ENCODE assay signal across 21 mouse cellular contexts in genomic region chr6:145654062-145654836, GRCm38 (mm10). TPM values are rescaled to one million over a fixed set of nuclear protein-coding genes. Genes with fewer than 3 reads are reported as not detected.
DNase-seq lines count a peak whose midpoint lies in the region; ATAC-seq and TF ChIP-seq lines count a peak whose summit lies in the region.
"Had no signal": no experiment of that assay in that cellular context is flagged by ENCODE, and none has a peak within 500 bp of the region (broad histone marks: within the 10 kb centered on the region; RNA-seq: fewer than 3 reads in every experiment).

No protein-coding gene starts in this region.

- no peak for DNase-seq in frontal cortex, postnatal 25 days (ENCODE audit: low spot score in 2 of 2)
- DNase-seq in lung, postnatal 0 days (ENCODE audit: low spot score) = no peak
- DNase-seq in lung, postnatal 14 days = no peak
- DNase-seq in brain, embryonic 14.5 days (ENCODE audit: low read depth) = peak; percentile 70
- DNase-seq in adrenal gland, adult 2 months = no peak
- DNase-seq in cerebellum, adult 18-20 months = no peak
- DNase-seq: adrenal gland, postnatal 14 days; cerebellum, adult 2 months; gastrocnemius, postnatal 10 days; right cerebral cortex, postnatal 14 days; thymus, postnatal 14 days had no signal

- H3K9me3 ChIP-seq in lung, postnatal 0 days (ENCODE audit: low read length) = no peaks in the 10 kb centered on the region
- H3K9me3 ChIP-seq in midbrain, embryonic 16.5 days (replicated peaks; ENCODE audit: control insufficient read depth, low read length, poor library complexity, severe bottlenecking) = no peaks in the 10 kb centered on the region
- H3K9me3 ChIP-seq: hindbrain, embryonic 10.5 days had no signal

- TF ChIP-seq EP300 in lung, postnatal 0 days (IDR thresholded peaks at IDR 0.05) = no peak

- 68% methylated on average over 8 of the region's 8 CpGs for WGBS in lung, postnatal 0 days
- 59% methylated on average over 8 of the region's 8 CpGs for WGBS in midbrain, embryonic 16.5 days

- no peak for TF ChIP-seq CTCF in lung, postnatal 0 days (IDR thresholded peaks at IDR 0.05)
- no peak for TF ChIP-seq CTCF in brain, embryonic 14.5 days (IDR thresholded peaks at IDR 0.05; ENCODE audit: borderline replicate concordance, extremely low read depth, insufficient read depth, insufficient read length)

- no peak for TF ChIP-seq POLR2A in brain, embryonic 14.5 days (IDR thresholded peaks at IDR 0.05; ENCODE audit: borderline replicate concordance, extremely low read depth, insufficient read depth, insufficient read length, poor library complexity, severe bottlenecking)

- no peak overlapping the region for H3K27ac ChIP-seq in lung, postnatal 0 days (ENCODE audit: low read length)
- H3K27ac ChIP-seq in midbrain, embryonic 16.5 days (ENCODE audit: low read length) = 0 out of 2 replicates have a peak overlapping the region, but pooled peaks have one; percentile 2
- H3K27ac ChIP-seq: hindbrain, embryonic 10.5 days had no signal

- no peaks in the 10 kb centered on the region for H3K27me3 ChIP-seq in lung, postnatal 0 days (replicated peaks; ENCODE audit: insufficient read depth, low read length)
- no peaks in the 10 kb centered on the region for H3K27me3 ChIP-seq in midbrain, embryonic 16.5 days (ENCODE audit: control insufficient read depth, insufficient read depth, low read depth, low read length)
- H3K27me3 ChIP-seq: heart, embryonic 12.5 days had no signal

- ATAC-seq in frontal cortex, adult (ENCODE audit: low TSS enrichment) = peak; percentile 83
- peak; percentile 38 for ATAC-seq in lung, postnatal 0 days
- 0 out of 2 replicates have a peak, but pooled peaks have one; percentile 28 for ATAC-seq in midbrain, embryonic 16.5 days
- ATAC-seq: intestine, embryonic 16.5 days had no signal

- no peaks in the 10 kb centered on the region for H3K36me3 ChIP-seq in lung, postnatal 0 days (ENCODE audit: insufficient read depth, low read length)
- H3K36me3 ChIP-seq in midbrain, embryonic 16.5 days (ENCODE audit: control insufficient read depth, insufficient read depth, low read length) = no peaks in the 10 kb centered on the region
- H3K36me3 ChIP-seq: hindbrain, embryonic 10.5 days had no signal

- no peaks in the 10 kb centered on the region; the same call in 1 of the 2 replicates for H3K4me1 ChIP-seq in lung, postnatal 0 days (ENCODE audit: insufficient read depth, low read depth, low read length)
- H3K4me1 ChIP-seq in midbrain, embryonic 16.5 days (ENCODE audit: control insufficient read depth, insufficient read depth, low read length) = no peaks in the 10 kb centered on the region

- H3K4me3 ChIP-seq in lung, postnatal 0 days (ENCODE audit: low read depth, low read length) = no peak overlapping the region
- H3K4me3 ChIP-seq in midbrain, embryonic 16.5 days (ENCODE audit: low read depth, low read length) = no peak overlapping the region
- H3K4me3 ChIP-seq: erythroblast, embryonic 14.5 days; heart, embryonic 12.5 days; hindbrain, embryonic 10.5 days had no signal

- no peak overlapping the region for H3K9ac ChIP-seq in lung, postnatal 0 days (replicated peaks; ENCODE audit: low read depth)
- no peak overlapping the region for H3K9ac ChIP-seq in midbrain, embryonic 16.5 days (ENCODE audit: low read depth, low read length)
- H3K9ac ChIP-seq: heart, embryonic 12.5 days had no signal

- H3K4me2 ChIP-seq in lung, postnatal 0 days (replicated peaks; ENCODE audit: low read depth, low read length) = no peak overlapping the region
- H3K4me2 ChIP-seq in midbrain, embryonic 16.5 days (ENCODE audit: low read length) = no peak overlapping the region
- H3K4me2 ChIP-seq: heart, embryonic 12.5 days; liver, embryonic 11.5 days had no signal

RNA-seq across cellular contexts. Expression of gene Tuba3b, which starts 38.7 kb away (rescaled TPM):
- polyA plus RNA-seq in lung, postnatal 0 days (2015; fragmentation: Nextera tagmentation; extraction: Ambion mirVana) = not detected in 2 replicates
- not detected in 2 replicates for polyA plus RNA-seq in brain, embryonic 14.5 days (2012; rRNA removed)
- polyA plus RNA-seq in midbrain, embryonic 16.5 days (2015; fragmentation: Nextera tagmentation; extraction: Ambion mirVana) = not detected in 2 replicates
- not detected for total RNA-seq in adrenal gland, adult 2 months (2021)
- polyA plus RNA-seq in adrenal gland, adult 2 months (2012; rRNA removed) = not detected in 2 replicates
- total RNA-seq: adrenal gland, postnatal 14 days; gastrocnemius, postnatal 10 days; left cerebral cortex, postnatal 25 days; megakaryocyte-erythroid progenitor cell, adult 5-6 weeks had no signal
- polyA plus RNA-seq: cerebellum, adult 2 months; erythroblast, embryonic 14.5 days; heart, embryonic 12.5 days; hindbrain, embryonic 10.5 days; intestine, embryonic 16.5 days; neural tube, embryonic 14.5 days had no signal

RNA-seq across cellular contexts. Expression of gene Lmntd1, which starts 40.1 kb away (rescaled TPM):
- polyA plus RNA-seq in lung, postnatal 0 days (2015; fragmentation: Nextera tagmentation; extraction: Ambion mirVana) = 0.74 and 0.81 TPM in 2 replicates
- 0.81 and 1.3 TPM in 2 replicates for polyA plus RNA-seq in brain, embryonic 14.5 days (2012; rRNA removed)
- 1.3 and 1.5 TPM in 2 replicates for polyA plus RNA-seq in midbrain, embryonic 16.5 days (2015; fragmentation: Nextera tagmentation; extraction: Ambion mirVana)
- 1 to 10 TPM in 1 of 2 experiments, under 1 TPM in 1; 0.75 to 1.2 TPM for total RNA-seq in adrenal gland, adult 2 months (2021)
- 0.21 and 0.29 TPM in 2 replicates for polyA plus RNA-seq in adrenal gland, adult 2 months (2012; rRNA removed)
- total RNA-seq: megakaryocyte-erythroid progenitor cell, adult 5-6 weeks had no signal
- polyA plus RNA-seq: erythroblast, embryonic 14.5 days; liver, embryonic 11.5 days had no signal

Comparison
In these comparisons a context has a peak if more than half of its experiments do, and no peak if none do; other contexts are left out.
1. ATAC-seq: peak in every context shown above with its lines; median percentile 83 in frontal cortex, adult; 38 in lung, postnatal 0 days; 28 in midbrain, embryonic 16.5 days.